Mouse (Mus musculus): ENCODE results near the gene Fadd. TPM values are rescaled to one million over a fixed set of nuclear protein-coding genes. Genes with fewer than 3 reads are reported as not detected.

The Fadd gene
- polyA plus RNA-seq, 1 experiment from 2014 or later = 10.6 TPM

- H3K4me3 ChIP-seq (replicated peaks) = no peak overlapping the region
- peaks cover 15% of the 10 kb centered on the region for H3K4me1 ChIP-seq
- ATAC-seq (ENCODE audit: insufficient number of reproducible peaks, low FRiP score, low TSS enrichment, low read depth) = no peak
- no peak overlapping the region for H3K27ac ChIP-seq (replicated peaks)
- no peak overlapping the region for H3K4me2 ChIP-seq (replicated peaks)
- H3K9me3 ChIP-seq (replicated peaks) = no peaks in the 10 kb centered on the region
- no peaks in the 10 kb centered on the region for H3K27me3 ChIP-seq
- peaks cover 18% of the 10 kb centered on the region; the same call in 1 of the 2 replicates for H3K36me3 ChIP-seq
- WGBS = 67% methylated on average over 5 of the region's 5 CpGs
- H3K9ac ChIP-seq = no peak overlapping the region
Observed at GRCm38 (mm10) chr7:144577876-144578275, 4.4 kb downstream of the Fadd start.

GRCm38 (mm10) chr7:144572234-144572633 lies 10.0 kb downstream of the Fadd start:
- no peak for ATAC-seq (ENCODE audit: insufficient number of reproducible peaks, low FRiP score, low TSS enrichment, low read depth)
- WGBS = 76% methylated on average over 5 of the region's 5 CpGs

DNA sequence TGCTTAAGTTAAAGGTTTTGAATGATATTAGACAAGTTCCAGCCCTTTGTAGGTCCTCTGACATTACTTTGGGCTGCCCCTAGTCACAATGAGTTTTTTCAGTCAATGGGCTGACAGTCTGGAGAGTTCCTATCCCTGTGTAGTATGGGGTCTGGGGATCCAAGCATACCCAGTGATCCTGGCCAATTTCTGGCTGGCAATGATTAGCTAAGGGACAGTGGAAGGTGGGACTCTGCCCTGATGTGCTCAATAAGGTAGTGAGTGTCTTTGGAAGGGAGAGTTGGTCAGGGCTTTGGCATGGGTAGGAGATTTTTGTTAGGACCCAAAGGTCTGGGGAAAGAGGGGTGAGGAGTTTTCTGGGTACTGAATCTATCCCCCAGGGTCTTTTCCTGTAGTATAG lies 10.7 kb downstream of the Fadd start:
- no peak overlapping the region for H3K4me3 ChIP-seq (replicated peaks)
- H3K4me1 ChIP-seq = peaks cover 5% of the 10 kb centered on the region; the same call in 1 of the 2 replicates
- H3K27ac ChIP-seq (replicated peaks) = no peak overlapping the region
- ATAC-seq (ENCODE audit: insufficient number of reproducible peaks, low FRiP score, low TSS enrichment, low read depth) = no peak
- H3K9me3 ChIP-seq (replicated peaks) = no peaks in the 10 kb centered on the region
- no peaks in the 10 kb centered on the region for H3K36me3 ChIP-seq
- no peak overlapping the region for H3K4me2 ChIP-seq (replicated peaks)
- H3K9ac ChIP-seq = no peak overlapping the region
- H3K27me3 ChIP-seq = no peaks in the 10 kb centered on the region

More at GRCm38 (mm10) chr7:144572234-144572633, 10.0 kb downstream of the Fadd start:
- Histone ChIP-seq H3K9ac (no peak overlapping the region), H3K4me2 (replicated peaks) (no peak overlapping the region), H3K9me3 (replicated peaks) (no peaks in the 10 kb centered on the region), H3K4me1 (peaks cover 5% of the 10 kb centered on the region; the same call in 1 of the 2 replicates), H3K4me3 (replicated peaks) (no peak overlapping the region), H3K36me3 (no peaks in the 10 kb centered on the region), H3K27me3 (no peaks in the 10 kb centered on the region), H3K27ac (replicated peaks) (no peak overlapping the region)

GRCm38 (mm10) chr7:144569428-144569827 lies 12.8 kb downstream of the Fadd start:
- WGBS = 52% methylated on average over 7 of the region's 7 CpGs
- Histone ChIP-seq H3K27ac (replicated peaks) (no peak overlapping the region), H3K9me3 (replicated peaks) (no peaks in the 10 kb centered on the region), H3K4me2 (replicated peaks) (no peak overlapping the region), H3K36me3 (no peaks in the 10 kb centered on the region), H3K4me1 (peaks cover 5% of the 10 kb centered on the region; the same call in 1 of the 2 replicates), H3K27me3 (no peaks in the 10 kb centered on the region), H3K9ac (no peak overlapping the region), H3K4me3 (replicated peaks) (no peak overlapping the region)
- no peak for ATAC-seq (ENCODE audit: insufficient number of reproducible peaks, low FRiP score, low TSS enrichment, low read depth)

GRCm38 (mm10) chr7:144568091-144568490 lies 14.2 kb downstream of the Fadd start:
- H3K4me2 ChIP-seq (replicated peaks) = no peak overlapping the region
- H3K4me1 ChIP-seq = peaks cover 8% of the 10 kb centered on the region; the same call in 1 of the 2 replicates
- H3K36me3 ChIP-seq = no peaks in the 10 kb centered on the region
- ATAC-seq (ENCODE audit: insufficient number of reproducible peaks, low FRiP score, low TSS enrichment, low read depth) = no peak
- H3K9me3 ChIP-seq (replicated peaks) = no peaks in the 10 kb centered on the region
- H3K27me3 ChIP-seq = no peaks in the 10 kb centered on the region
- no peak overlapping the region for H3K27ac ChIP-seq (replicated peaks)
- H3K9ac ChIP-seq = no peak overlapping the region
- H3K4me3 ChIP-seq (replicated peaks) = no peak overlapping the region

DNA sequence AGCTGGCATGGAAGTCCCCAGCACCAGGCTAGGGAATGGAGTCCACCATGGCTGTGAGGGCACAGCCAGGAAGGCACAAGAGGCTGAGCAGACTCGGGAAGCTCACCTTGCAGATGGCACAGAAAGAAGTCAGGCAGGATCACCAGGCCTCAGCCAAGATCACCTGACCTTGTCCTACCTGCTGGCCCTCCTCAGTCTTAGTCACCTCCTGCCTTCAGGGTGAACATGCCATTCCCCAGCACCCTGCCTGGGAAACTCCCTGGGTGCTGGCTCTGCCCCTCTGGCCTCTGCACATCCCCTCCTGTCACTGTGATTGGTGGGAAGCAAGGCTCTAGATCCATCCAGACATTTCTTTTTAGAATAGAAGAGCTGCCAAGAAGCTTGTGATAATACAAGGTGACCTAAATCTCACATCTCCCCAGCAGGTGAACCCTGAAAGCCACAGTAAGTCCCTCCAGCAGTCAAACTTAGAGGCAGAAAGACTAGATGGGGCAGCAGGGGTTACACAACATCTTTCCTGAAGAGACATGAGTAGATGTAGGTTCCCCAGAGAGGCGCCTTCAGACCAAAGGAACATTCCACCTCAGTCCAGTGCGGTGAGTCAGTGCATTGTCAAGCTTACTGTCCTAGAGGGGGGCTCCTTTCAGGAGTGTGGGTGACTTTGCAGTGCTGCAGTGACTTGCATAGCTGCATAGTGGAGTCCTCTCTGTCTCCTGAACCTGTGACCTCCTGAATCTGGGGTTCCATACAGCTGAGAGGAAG lies 15.2 kb downstream of the Fadd start:
- no peak overlapping the region for H3K4me2 ChIP-seq (replicated peaks)
- no peak overlapping the region; the same call in 1 of the 2 replicates for H3K27ac ChIP-seq (replicated peaks)
- peaks cover 8% of the 10 kb centered on the region; the same call in 1 of the 2 replicates for H3K4me1 ChIP-seq
- H3K9me3 ChIP-seq (replicated peaks) = no peaks in the 10 kb centered on the region
- ATAC-seq (ENCODE audit: insufficient number of reproducible peaks, low FRiP score, low TSS enrichment, low read depth) = no peak
- 59% methylated on average over 3 of the region's 3 CpGs for WGBS
- H3K36me3 ChIP-seq = no peaks in the 10 kb centered on the region
- H3K9ac ChIP-seq = no peak overlapping the region
- no peaks in the 10 kb centered on the region for H3K27me3 ChIP-seq
- H3K4me3 ChIP-seq (replicated peaks) = no peak overlapping the region

- no peaks in the 10 kb centered on the region for H3K9me3 ChIP-seq (replicated peaks)
- H3K4me2 ChIP-seq (replicated peaks) = no peak overlapping the region
- H3K9ac ChIP-seq = no peak overlapping the region
- H3K4me3 ChIP-seq (replicated peaks) = no peak overlapping the region
- H3K27ac ChIP-seq (replicated peaks) = peak overlapping the region; percentile 40; the same call in 1 of the 2 replicates
- ATAC-seq (ENCODE audit: insufficient number of reproducible peaks, low FRiP score, low TSS enrichment, low read depth) = 0 out of 2 replicates have a peak, but pooled peaks have one; percentile 35
- 45% methylated on average over 9 of the region's 9 CpGs for WGBS
- H3K27me3 ChIP-seq = no peaks in the 10 kb centered on the region
- peaks cover 3% of the 10 kb centered on the region; the same call in 1 of the 2 replicates for H3K4me1 ChIP-seq
- H3K36me3 ChIP-seq = no peaks in the 10 kb centered on the region
Observed at GRCm38 (mm10) chr7:144563456-144564155, 18.7 kb downstream of the Fadd start.

DNA sequence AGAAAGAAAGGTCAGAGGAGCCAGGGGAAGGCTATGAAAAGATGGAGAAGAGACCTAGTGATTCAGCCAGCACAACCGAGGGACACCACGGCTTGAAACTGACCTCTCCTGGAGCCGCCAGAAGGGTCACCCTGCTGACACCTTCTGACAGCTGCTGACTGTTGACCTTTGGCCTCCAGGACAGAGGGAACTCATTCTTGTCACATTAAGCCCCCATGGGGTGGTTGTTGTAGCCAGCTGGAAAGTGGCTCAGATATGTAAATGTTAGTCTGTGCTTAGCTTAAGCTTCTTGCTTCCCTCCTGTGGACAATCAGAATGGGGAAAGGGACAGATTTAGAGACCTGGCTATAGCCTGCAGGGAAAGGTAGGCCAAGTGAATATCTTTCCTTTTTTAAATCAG lies 20.2 kb downstream of the Fadd start:
- no peak for ATAC-seq (ENCODE audit: insufficient number of reproducible peaks, low FRiP score, low TSS enrichment, low read depth)
- H3K27ac ChIP-seq (replicated peaks) = no peak overlapping the region
- WGBS = 15% methylated on average over 3 of the region's 3 CpGs

DNA sequence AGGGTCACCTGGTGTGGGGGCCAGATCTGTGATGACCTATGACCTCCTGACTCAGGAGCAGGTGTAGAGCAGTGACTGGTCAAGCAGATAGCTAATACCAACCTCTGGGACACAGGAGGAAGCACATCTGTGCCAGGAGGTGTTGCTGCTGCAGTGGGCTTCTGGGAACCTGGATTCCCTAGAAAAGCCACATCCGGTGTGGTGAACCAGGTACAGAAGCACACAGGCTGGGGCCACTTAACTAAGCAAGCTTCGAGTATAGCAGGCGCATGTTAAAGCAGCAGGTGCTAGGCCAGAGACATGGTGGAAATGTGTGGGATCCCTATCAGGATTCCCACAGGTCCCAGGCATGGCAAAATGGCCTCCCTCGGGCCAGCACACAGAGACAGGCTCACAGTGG lies 21.7 kb downstream of the Fadd start:
- Histone ChIP-seq H3K9me3 (replicated peaks) (no peaks in the 10 kb centered on the region), H3K36me3 (no peaks in the 10 kb centered on the region), H3K4me3 (replicated peaks) (no peak overlapping the region), H3K4me2 (replicated peaks) (no peak overlapping the region), H3K27me3 (no peaks in the 10 kb centered on the region), H3K27ac (replicated peaks) (no peak overlapping the region), H3K9ac (no peak overlapping the region), H3K4me1 (peaks cover 3% of the 10 kb centered on the region; the same call in 1 of the 2 replicates)
- 83% methylated on average over 4 of the region's 4 CpGs for WGBS
- ATAC-seq (ENCODE audit: insufficient number of reproducible peaks, low FRiP score, low TSS enrichment, low read depth) = no peak

More for the DNA sequence above, 20.2 kb downstream of the Fadd start:
- Histone ChIP-seq H3K4me2 (replicated peaks) (no peak overlapping the region), H3K9me3 (replicated peaks) (no peaks in the 10 kb centered on the region), H3K4me1 (peaks cover 3% of the 10 kb centered on the region; the same call in 1 of the 2 replicates), H3K9ac (no peak overlapping the region), H3K36me3 (no peaks in the 10 kb centered on the region), H3K27me3 (no peaks in the 10 kb centered on the region), H3K4me3 (replicated peaks) (no peak overlapping the region)

DNA sequence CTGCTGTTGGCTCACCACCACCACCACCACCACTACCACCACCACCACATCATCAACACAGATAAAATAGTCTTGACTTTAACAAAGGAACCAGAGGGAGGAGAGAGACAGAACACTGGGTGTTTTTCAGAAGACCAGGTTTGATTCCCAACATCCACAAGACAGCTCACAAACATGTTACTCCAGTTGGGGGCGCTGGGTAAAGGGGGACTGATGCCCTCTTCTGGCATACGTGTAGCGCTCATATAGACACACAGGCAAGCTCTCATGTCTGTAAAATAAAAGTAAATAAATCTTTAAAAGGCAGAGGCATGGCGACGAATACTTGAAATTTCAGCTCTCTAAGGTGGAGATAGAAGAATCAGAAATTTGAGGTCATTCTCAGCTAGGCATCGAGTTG lies 23.7 kb downstream of the Fadd start:
- Histone ChIP-seq H3K36me3 (no peaks in the 10 kb centered on the region), H3K27ac (replicated peaks) (no peak overlapping the region), H3K9me3 (replicated peaks) (no peaks in the 10 kb centered on the region), H3K27me3 (no peaks in the 10 kb centered on the region), H3K4me1 (peaks cover 5% of the 10 kb centered on the region; the same call in 1 of the 2 replicates), H3K9ac (no peak overlapping the region), H3K4me3 (replicated peaks) (no peak overlapping the region), H3K4me2 (replicated peaks) (no peak overlapping the region)
- ATAC-seq (ENCODE audit: insufficient number of reproducible peaks, low FRiP score, low TSS enrichment, low read depth) = no peak
- WGBS = 44% methylated on average over 6 of the region's 6 CpGs

GRCm38 (mm10) chr7:144554123-144554472 lies 28.2 kb downstream of the Fadd start:
- Histone ChIP-seq H3K27ac (replicated peaks) (peak overlapping the region; percentile 34; the same call in 1 of the 2 replicates), H3K36me3 (peaks cover 29% of the 10 kb centered on the region), H3K4me3 (replicated peaks) (peak overlapping the region; percentile 96), H3K4me2 (replicated peaks) (peak overlapping the region; percentile 77), H3K4me1 (peaks cover 28% of the 10 kb centered on the region), H3K27me3 (no peaks in the 10 kb centered on the region), H3K9ac (peak overlapping the region; percentile 98; the same call in 1 of the 2 replicates), H3K9me3 (replicated peaks) (no peaks in the 10 kb centered on the region)
- no peak; the same call in 1 of the 2 replicates for ATAC-seq (ENCODE audit: insufficient number of reproducible peaks, low FRiP score, low TSS enrichment, low read depth)
- WGBS = 21% methylated on average over 8 of the region's 8 CpGs
